Mouse (Mus musculus): ENCODE measurements around the gene Krt9. TPM values are rescaled to one million over a fixed set of nuclear protein-coding genes. Genes with fewer than 3 reads are reported as not detected.
A peak's percentile ranks its signal among the peaks of the same experiment; 100 is the strongest.

The Krt9 gene
- polyA plus RNA-seq, 1 experiment from 2014 or later, result not detected

DNA sequence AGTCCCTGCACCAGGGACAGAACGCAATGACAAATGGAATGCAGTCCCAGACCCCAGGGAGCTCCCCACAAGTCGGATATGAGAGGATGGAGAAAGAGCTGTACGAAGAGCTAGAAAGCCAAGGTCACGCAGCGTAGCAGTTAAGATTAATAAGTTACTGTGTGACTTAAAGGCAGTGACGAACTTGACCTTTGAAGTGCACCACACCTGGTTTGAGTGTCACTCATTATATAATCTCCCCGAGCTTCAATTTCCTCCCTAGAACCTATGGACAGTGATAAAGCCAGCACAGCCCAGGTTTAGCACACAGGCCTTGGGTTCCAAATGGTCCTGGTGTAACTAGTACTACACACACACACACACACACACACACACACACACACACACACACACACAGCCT, 28.7 kb downstream of the Krt9 start:
- Histone ChIP-seq H3K4me1 (replicated peaks; ENCODE audit: control insufficient read depth, insufficient read depth, low read length) (0 out of 2 replicates have a peak, but pooled peaks cover 5% of the 10 kb centered on the region), H3K27me3 (replicated peaks; ENCODE audit: control insufficient read depth, insufficient read depth, low read length) (no peaks in the 10 kb centered on the region), H3K27ac (ENCODE audit: low read depth, low read length) (no peak overlapping the region), H3K36me3 (ENCODE audit: control insufficient read depth, insufficient read depth, low read length) (no peaks in the 10 kb centered on the region), H3K4me2 (no peak overlapping the region), H3K9me3 (ENCODE audit: control insufficient read depth, low read length) (no peaks in the 10 kb centered on the region), H3K4me3 (ENCODE audit: low read depth, low read length) (no peak overlapping the region), H3K9ac (ENCODE audit: low read depth, low read length) (no peak overlapping the region)
- ATAC-seq (replicated peaks; ENCODE audit: low FRiP score) (no peak), DNase-seq (ENCODE audit: low spot score) (no peak)
- WGBS, result 50% methylated on average over 7 of the region's 7 CpGs

DNA sequence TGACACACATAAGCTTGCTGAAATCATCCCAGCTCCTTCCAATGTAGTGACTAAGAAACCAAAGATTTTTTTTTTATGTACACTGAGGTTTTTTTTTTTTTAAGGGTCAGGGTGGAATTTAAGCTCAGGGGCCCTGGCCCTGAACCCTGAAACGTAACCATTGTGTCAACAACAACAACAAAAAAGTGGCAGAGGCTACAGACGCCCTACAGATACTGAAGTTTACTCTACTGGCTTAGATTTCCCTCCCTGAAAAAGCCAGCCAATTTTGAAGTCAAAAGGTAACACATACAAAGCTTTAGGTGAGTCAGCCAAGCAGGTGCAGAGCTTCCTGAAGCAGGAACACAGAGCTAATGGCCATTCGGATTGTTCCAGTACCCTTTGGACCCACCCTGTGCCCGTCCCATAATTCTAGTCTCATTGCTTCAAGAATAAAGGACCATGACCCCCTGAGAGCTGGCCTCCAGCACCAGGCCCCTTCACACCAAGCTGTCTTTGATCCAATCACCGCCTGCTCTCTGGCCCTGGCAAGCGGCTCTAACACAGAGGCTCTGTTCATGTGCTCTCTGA, 35.1 kb downstream of the Krt9 start:
- no peak overlapping the region for H3K9ac ChIP-seq (ENCODE audit: low read depth, low read length)
- H3K36me3 ChIP-seq (ENCODE audit: control insufficient read depth, insufficient read depth, low read length), result no peaks in the 10 kb centered on the region
- H3K9me3 ChIP-seq (ENCODE audit: control insufficient read depth, low read length), result no peaks in the 10 kb centered on the region
- no peaks in the 10 kb centered on the region for H3K4me1 ChIP-seq (replicated peaks; ENCODE audit: control insufficient read depth, insufficient read depth, low read length)
- DNase-seq (ENCODE audit: low spot score) (no peak), ATAC-seq (replicated peaks; ENCODE audit: low FRiP score) (no peak)
- H3K4me2 ChIP-seq, result no peak overlapping the region
- 63% methylated on average over 6 of the region's 6 CpGs for WGBS
- no peak overlapping the region for H3K27ac ChIP-seq (ENCODE audit: low read depth, low read length)
- H3K27me3 ChIP-seq (replicated peaks; ENCODE audit: control insufficient read depth, insufficient read depth, low read length), result no peaks in the 10 kb centered on the region
- no peak overlapping the region for H3K4me3 ChIP-seq (ENCODE audit: low read depth, low read length)

DNA sequence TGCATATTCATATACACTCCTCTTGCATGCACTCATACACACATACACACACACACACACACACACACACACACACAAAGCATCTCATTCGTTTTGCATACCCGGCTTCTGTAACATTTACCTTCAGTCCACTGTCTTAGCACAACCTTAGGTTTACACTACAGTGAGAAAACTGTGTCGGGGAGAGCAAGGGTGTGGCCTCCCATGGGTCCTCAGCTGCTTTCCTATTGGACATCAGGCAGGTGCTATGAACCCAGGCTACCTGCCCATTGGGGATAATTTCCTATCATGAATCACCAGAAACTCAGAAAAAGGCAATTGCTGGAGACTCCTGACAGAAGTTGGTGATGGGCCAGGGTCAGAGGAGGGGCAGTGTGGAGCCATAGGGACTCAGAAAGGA, 35.7 kb downstream of the Krt9 start:
- Histone ChIP-seq H3K4me3 (ENCODE audit: low read depth, low read length) (no peak overlapping the region), H3K4me1 (replicated peaks; ENCODE audit: control insufficient read depth, insufficient read depth, low read length) (no peaks in the 10 kb centered on the region), H3K27me3 (replicated peaks; ENCODE audit: control insufficient read depth, insufficient read depth, low read length) (no peaks in the 10 kb centered on the region), H3K36me3 (ENCODE audit: control insufficient read depth, insufficient read depth, low read length) (no peaks in the 10 kb centered on the region), H3K9me3 (ENCODE audit: control insufficient read depth, low read length) (no peaks in the 10 kb centered on the region), H3K4me2 (no peak overlapping the region), H3K27ac (ENCODE audit: low read depth, low read length) (no peak overlapping the region), H3K9ac (ENCODE audit: low read depth, low read length) (no peak overlapping the region)
- ATAC-seq (replicated peaks; ENCODE audit: low FRiP score) (no peak), DNase-seq (ENCODE audit: low spot score) (no peak)
- 81% methylated on average over 3 of the region's 3 CpGs for WGBS

DNA sequence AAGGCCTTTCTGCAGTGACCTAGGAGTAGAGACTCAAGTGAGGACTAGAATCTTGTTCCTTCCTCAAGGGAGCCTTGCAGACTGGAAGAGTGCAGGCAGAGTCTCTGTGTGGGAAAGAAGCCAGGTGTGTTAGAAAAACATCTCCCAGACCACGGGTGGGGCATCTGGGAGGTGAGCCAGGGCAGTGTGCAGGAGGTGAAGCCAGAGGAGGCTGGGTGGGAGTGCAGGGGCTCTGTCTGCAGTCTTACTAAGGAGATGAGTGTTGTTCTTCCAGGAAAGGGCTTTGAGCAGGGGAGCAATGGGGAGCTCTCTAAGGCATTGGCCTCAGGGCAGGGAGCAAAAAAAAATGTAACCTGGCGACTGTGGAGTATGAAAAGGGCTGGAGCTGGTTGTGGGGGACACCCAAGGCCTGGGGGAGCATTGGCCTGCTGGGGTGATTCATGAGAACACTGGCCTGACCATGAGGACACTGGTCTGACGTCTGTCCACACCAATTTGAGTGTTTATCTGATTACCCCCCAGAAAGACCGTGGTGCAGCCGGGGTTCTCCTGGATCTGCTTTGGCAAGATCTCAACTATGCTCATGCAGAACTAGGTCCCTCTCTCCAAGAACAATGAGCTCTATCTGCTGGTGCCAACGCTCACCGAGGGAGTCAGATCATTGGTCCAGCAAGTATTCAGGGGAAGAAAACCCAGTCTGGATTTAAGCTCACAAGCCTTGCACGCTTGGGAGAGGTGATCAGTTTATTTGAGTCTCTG, 37.4 kb downstream of the Krt9 start:
- H3K9ac ChIP-seq (ENCODE audit: low read depth, low read length), result no peak overlapping the region
- no peaks in the 10 kb centered on the region for H3K9me3 ChIP-seq (ENCODE audit: control insufficient read depth, low read length)
- 65% methylated on average over 8 of the region's 8 CpGs for WGBS
- no peaks in the 10 kb centered on the region for H3K36me3 ChIP-seq (ENCODE audit: control insufficient read depth, insufficient read depth, low read length)
- no peak overlapping the region for H3K27ac ChIP-seq (ENCODE audit: low read depth, low read length)
- no peaks in the 10 kb centered on the region for H3K27me3 ChIP-seq (replicated peaks; ENCODE audit: control insufficient read depth, insufficient read depth, low read length)
- no peak for DNase-seq (ENCODE audit: low spot score)
- ATAC-seq (replicated peaks; ENCODE audit: low FRiP score), result no peak
- no peak overlapping the region for H3K4me3 ChIP-seq (ENCODE audit: low read depth, low read length)
- H3K4me2 ChIP-seq, result no peak overlapping the region
- no peaks in the 10 kb centered on the region for H3K4me1 ChIP-seq (replicated peaks; ENCODE audit: control insufficient read depth, insufficient read depth, low read length)

DNA sequence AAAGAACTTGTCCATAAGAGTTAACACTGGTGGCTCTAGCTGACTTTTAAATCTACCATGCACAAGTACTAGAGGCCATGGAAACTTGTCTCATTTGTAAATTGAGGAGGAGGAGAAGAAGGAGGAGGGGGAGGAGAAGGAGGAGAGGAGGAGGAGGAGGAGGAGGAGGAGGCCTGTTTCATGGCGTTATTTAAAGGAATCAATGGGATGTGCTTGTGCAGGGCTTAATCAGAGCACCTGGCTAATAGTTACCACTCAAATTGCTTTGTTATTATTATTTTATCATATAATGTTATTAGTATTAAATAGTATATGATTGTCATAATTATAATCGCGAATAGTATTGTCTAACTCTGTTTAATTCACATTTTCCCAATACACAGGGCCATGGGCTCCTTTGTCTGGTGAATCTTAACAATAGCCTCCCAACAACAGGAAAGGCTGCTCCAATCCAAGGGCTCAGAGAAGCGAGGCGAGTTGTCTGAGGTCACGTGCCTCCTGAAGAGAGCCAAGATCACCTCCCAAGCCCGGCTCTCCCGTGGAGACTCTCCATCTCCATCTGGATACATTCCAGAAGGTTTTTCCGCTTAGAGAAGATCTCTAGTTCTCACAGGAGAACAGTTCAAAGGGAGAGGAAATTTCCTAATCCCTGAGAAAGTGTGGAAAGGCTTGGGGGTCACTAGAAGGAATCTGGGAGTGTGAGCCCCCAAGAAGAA, 44.3 kb downstream of the Krt9 start, which contains the start of gene Krt19:
Krt19 (minus strand) TSS at position 51 of the 716 bp plus-strand sequence.
- no peak within 1 kb of the TSS for H3K27ac ChIP-seq (ENCODE audit: low read depth, low read length)

DNA sequence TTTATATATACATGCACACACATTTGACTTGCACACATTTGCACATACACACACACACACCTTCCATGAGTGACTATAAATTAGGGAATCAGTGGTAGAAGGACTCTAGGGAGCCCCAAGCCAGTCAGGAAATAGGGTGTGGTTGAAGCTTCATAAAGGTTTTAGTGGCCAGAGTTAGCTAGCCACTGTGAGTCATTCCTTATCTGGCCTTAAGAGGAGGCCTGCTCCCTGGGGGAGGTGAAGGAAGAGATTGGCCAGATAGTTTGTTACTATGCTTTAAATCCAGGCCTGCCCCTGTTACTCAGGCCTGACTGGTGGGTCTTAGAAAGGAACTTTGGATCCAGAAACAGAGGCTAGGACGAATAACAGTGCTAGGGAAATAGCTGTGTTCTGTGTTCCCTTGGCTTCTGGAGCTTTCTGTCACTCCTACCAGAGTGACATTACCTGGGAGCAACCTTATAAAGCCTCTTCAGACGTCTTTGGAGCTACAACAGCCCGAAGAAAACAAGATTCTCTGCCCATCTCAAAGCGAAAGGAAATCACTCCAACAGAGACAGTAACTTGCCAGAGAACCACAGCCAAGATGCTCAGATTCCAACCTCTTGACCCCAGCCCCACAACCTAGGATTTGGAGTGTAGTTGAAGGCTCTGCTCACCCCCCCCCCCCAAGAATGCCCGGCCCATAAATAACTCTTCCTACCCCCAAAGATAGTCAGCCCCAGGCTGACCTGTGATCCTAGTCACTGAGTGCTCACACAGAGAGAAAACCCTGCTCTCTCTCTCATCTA, 45.3 kb downstream of the Krt9 start:
- no peaks in the 10 kb centered on the region for H3K9me3 ChIP-seq (ENCODE audit: control insufficient read depth, low read length)
- no peak overlapping the region for H3K9ac ChIP-seq (ENCODE audit: low read depth, low read length)
- no peaks in the 10 kb centered on the region for H3K4me1 ChIP-seq (replicated peaks; ENCODE audit: control insufficient read depth, insufficient read depth, low read length)
- no peak overlapping the region for H3K4me2 ChIP-seq
- ATAC-seq (replicated peaks; ENCODE audit: low FRiP score), result no peak
- H3K27ac ChIP-seq (ENCODE audit: low read depth, low read length), result no peak overlapping the region
- H3K36me3 ChIP-seq (ENCODE audit: control insufficient read depth, insufficient read depth, low read length), result no peaks in the 10 kb centered on the region
- peaks cover 24% of the 10 kb centered on the region for H3K27me3 ChIP-seq (replicated peaks; ENCODE audit: control insufficient read depth, insufficient read depth, low read length)
- WGBS, result 41% methylated on average over 5 of the region's 5 CpGs
- no peak overlapping the region for H3K4me3 ChIP-seq (ENCODE audit: low read depth, low read length)
- DNase-seq (ENCODE audit: low spot score), result no peak

More for the DNA sequence above, 44.3 kb downstream of the Krt9 start, which contains the start of gene Krt19:
- H3K9ac ChIP-seq (ENCODE audit: low read depth, low read length), result no peak within 1 kb of the TSS
- no peak for DNase-seq (ENCODE audit: low spot score)
- no peaks in the 10 kb centered on the region for H3K36me3 ChIP-seq (ENCODE audit: control insufficient read depth, insufficient read depth, low read length)
- no peak within 1 kb of the TSS for H3K4me3 ChIP-seq (ENCODE audit: low read depth, low read length)
- peaks cover 24% of the 10 kb centered on the region for H3K27me3 ChIP-seq (replicated peaks; ENCODE audit: control insufficient read depth, insufficient read depth, low read length)
- H3K9me3 ChIP-seq (ENCODE audit: control insufficient read depth, low read length), result no peaks in the 10 kb centered on the region
- WGBS, result 50% methylated on average over 9 of the region's 9 CpGs
- no peaks in the 10 kb centered on the region for H3K4me1 ChIP-seq (replicated peaks; ENCODE audit: control insufficient read depth, insufficient read depth, low read length)
- no peak within 1 kb of the TSS for H3K4me2 ChIP-seq
- no peak for ATAC-seq (replicated peaks; ENCODE audit: low FRiP score)

DNA sequence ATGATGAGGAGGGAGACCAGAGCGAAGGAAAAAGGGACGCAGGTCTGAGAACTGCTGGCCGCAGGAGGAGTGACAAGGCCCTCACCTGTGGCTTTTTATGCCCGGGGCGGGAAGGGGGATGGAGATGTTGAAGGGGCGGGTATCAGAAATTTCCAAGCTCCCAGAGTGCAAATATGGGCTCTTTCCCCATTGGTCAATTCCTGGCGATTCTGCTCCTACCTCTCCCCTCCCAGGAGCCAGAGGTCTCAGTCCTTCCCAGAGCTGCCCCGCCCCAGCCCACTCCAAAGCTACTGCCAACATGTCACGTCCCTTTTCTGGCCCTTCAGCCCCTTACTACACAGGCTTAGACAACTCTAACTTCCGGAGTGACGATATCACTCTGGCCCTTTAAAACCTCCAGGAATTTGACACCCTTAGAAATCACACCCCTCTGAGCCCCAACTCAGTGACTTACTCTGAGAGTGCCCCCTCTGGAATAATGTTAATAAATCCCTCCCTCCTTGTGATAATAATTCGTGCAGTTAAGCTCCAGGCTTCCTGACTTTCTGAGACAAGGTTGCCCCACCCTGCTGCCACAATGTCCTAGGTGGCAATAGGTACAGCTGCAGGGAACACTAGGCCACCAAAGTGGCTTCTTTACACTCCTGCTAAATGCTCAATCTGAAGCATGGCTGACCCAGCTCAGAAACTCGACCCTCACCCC, 47.0 kb downstream of the Krt9 start:
- no peak overlapping the region for H3K9ac ChIP-seq (ENCODE audit: low read depth, low read length)
- H3K4me3 ChIP-seq (ENCODE audit: low read depth, low read length), result peak overlapping the region; percentile 26; the same call in 1 of the 2 replicates
- 4% methylated on average over 13 of the region's 13 CpGs for WGBS
- H3K9me3 ChIP-seq (ENCODE audit: control insufficient read depth, low read length), result no peaks in the 10 kb centered on the region
- ATAC-seq (replicated peaks; ENCODE audit: low FRiP score), result no peak
- H3K36me3 ChIP-seq (ENCODE audit: control insufficient read depth, insufficient read depth, low read length), result no peaks in the 10 kb centered on the region
- H3K4me1 ChIP-seq (replicated peaks; ENCODE audit: control insufficient read depth, insufficient read depth, low read length), result no peaks in the 10 kb centered on the region
- no peak overlapping the region for H3K27ac ChIP-seq (ENCODE audit: low read depth, low read length)
- peak overlapping the region; percentile 57 for H3K4me2 ChIP-seq
- H3K27me3 ChIP-seq (replicated peaks; ENCODE audit: control insufficient read depth, insufficient read depth, low read length), result peaks cover 24% of the 10 kb centered on the region
- DNase-seq (ENCODE audit: low spot score), result no peak

DNA sequence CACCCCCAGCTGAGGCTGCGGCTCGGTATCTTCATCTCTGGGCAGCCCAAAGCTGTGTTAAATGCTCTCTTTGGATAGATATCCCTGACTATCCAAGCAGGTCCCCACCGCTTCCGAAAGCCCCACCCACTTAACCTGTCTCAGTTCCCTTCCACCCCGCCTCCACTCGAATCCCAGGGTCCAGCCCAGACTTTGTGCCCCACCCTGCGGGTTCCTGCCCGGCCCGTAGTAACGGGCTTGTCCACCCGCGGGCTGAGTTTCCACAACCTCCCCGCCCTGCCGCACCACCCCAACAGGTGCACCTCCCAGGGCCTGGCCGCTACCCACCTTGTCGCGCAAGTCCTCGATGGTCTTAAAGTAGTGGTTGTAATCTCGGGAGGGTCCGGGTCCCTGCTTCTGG, 47.9 kb downstream of the Krt9 start:
- Histone ChIP-seq H3K4me3 (ENCODE audit: low read depth, low read length) (peak overlapping the region; percentile 26), H3K27ac (ENCODE audit: low read depth, low read length) (no peak overlapping the region), H3K36me3 (ENCODE audit: control insufficient read depth, insufficient read depth, low read length) (no peaks in the 10 kb centered on the region), H3K4me2 (peak overlapping the region; percentile 57), H3K4me1 (replicated peaks; ENCODE audit: control insufficient read depth, insufficient read depth, low read length) (no peaks in the 10 kb centered on the region), H3K27me3 (replicated peaks; ENCODE audit: control insufficient read depth, insufficient read depth, low read length) (peaks cover 24% of the 10 kb centered on the region), H3K9ac (ENCODE audit: low read depth, low read length) (no peak overlapping the region), H3K9me3 (ENCODE audit: control insufficient read depth, low read length) (no peaks in the 10 kb centered on the region)
- ATAC-seq (replicated peaks; ENCODE audit: low FRiP score), result 0 out of 2 replicates have a peak, but pooled peaks have one; percentile 41
- 5% methylated on average over 20 of the region's 20 CpGs for WGBS
- no peak for DNase-seq (ENCODE audit: low spot score)
